9 mouse cellular contexts compared by ENCODE assay signal in the genomic region with DNA sequence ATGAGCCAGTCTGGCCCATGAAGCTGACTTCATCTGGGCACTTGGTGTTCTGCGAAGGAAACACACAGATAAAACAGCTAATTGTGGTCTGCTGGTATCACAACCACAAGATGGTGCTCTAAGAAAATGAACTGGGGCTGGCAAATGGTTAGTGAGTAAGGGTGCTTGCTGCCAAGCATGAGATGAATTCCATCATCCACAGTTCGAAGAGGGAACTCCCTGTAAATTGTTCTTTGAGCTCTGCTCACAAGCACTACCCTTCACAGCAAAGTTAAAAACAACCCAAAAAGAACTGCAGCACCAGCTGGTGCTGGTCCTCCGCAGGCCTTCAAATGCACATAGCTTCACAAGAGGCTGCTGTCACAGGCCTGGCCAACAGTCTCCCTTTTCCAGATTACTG. TPM values are rescaled to one million over a fixed set of nuclear protein-coding genes. Genes with fewer than 3 reads are reported as not detected.
DNase-seq lines count a peak whose midpoint lies in the region; ATAC-seq lines count a peak whose summit lies in the region.
"Had no signal": no experiment of that assay in that cellular context is flagged by ENCODE, and none has a peak within 500 bp of the region (broad histone marks: within the 10 kb centered on the region; RNA-seq: fewer than 3 reads in every experiment).

No protein-coding gene starts in this region.

- peaks cover 69% of the 10 kb centered on the region for H3K36me3 ChIP-seq in midbrain, embryonic 14.5 days (ENCODE audit: control insufficient read depth, insufficient read depth, low read length)
- H3K36me3 ChIP-seq in midbrain, embryonic 11.5 days (ENCODE audit: control insufficient read depth, insufficient read depth, low read length): peaks cover 12% of the 10 kb centered on the region; the same call in 1 of the 2 replicates
- peaks cover 97% of the 10 kb centered on the region for H3K36me3 ChIP-seq in heart, embryonic 13.5 days

- H3K9me3 ChIP-seq in midbrain, embryonic 14.5 days (ENCODE audit: control insufficient read depth, low read length): no peaks in the 10 kb centered on the region
- no peaks in the 10 kb centered on the region for H3K9me3 ChIP-seq in midbrain, embryonic 11.5 days (ENCODE audit: control insufficient read depth, low read length)
- no peaks in the 10 kb centered on the region for H3K9me3 ChIP-seq in heart, embryonic 13.5 days
- H3K9me3 ChIP-seq: embryonic facial prominence, embryonic 15.5 days had no signal

- H3K4me1 ChIP-seq in midbrain, embryonic 14.5 days (ENCODE audit: control insufficient read depth, insufficient read depth, low read length): peaks cover 4% of the 10 kb centered on the region
- peaks cover 19% of the 10 kb centered on the region for H3K4me1 ChIP-seq in midbrain, embryonic 11.5 days (ENCODE audit: control insufficient read depth, insufficient read depth, low read length)
- H3K4me1 ChIP-seq in heart, embryonic 13.5 days: peaks cover 42% of the 10 kb centered on the region

- no peak overlapping the region for H3K9ac ChIP-seq in midbrain, embryonic 14.5 days (replicated peaks; ENCODE audit: low read length)
- no peak overlapping the region for H3K9ac ChIP-seq in midbrain, embryonic 11.5 days (ENCODE audit: low read length)
- H3K9ac ChIP-seq in heart, embryonic 13.5 days: 0 out of 2 replicates have a peak overlapping the region, but pooled peaks have one; percentile 6
- H3K9ac ChIP-seq: embryonic facial prominence, embryonic 15.5 days had no signal

- no peak overlapping the region for H3K4me2 ChIP-seq in midbrain, embryonic 14.5 days (ENCODE audit: low read length)
- no peak overlapping the region for H3K4me2 ChIP-seq in midbrain, embryonic 11.5 days
- H3K4me2 ChIP-seq in heart, embryonic 13.5 days: no peak overlapping the region
- H3K4me2 ChIP-seq: embryonic facial prominence, embryonic 15.5 days had no signal

- no peak for ATAC-seq in midbrain, embryonic 14.5 days (ENCODE audit: low FRiP score, low TSS enrichment)
- no peak for ATAC-seq in midbrain, embryonic 11.5 days (ENCODE audit: low FRiP score)
- ATAC-seq in heart, embryonic 13.5 days (ENCODE audit: extremely low read depth, insufficient number of reproducible peaks, low FRiP score, low TSS enrichment): no peak

- DNase-seq in adrenal gland, adult (ENCODE audit: inconsistent age in 2 of 2, low spot score in 1 of 2): peak; percentile 60 to 84
- no peak for DNase-seq in adrenal gland, postnatal 25 days
- DNase-seq in midbrain, embryonic 14.5 days: peak; percentile 75
- DNase-seq in midbrain, embryonic 11.5 days (ENCODE audit: low spot score, missing footprints): no peak
- DNase-seq in left cerebral cortex, adult 11 months (ENCODE audit: low spot score): peak; percentile 68
- DNase-seq in right cerebral cortex, postnatal 25 days: peak; percentile 57
- no peak for DNase-seq in thymus, postnatal 36 days

- no peaks in the 10 kb centered on the region for H3K27me3 ChIP-seq in midbrain, embryonic 14.5 days (ENCODE audit: control insufficient read depth, insufficient read depth, low read length)
- H3K27me3 ChIP-seq in midbrain, embryonic 11.5 days (ENCODE audit: control insufficient read depth, insufficient read depth, low read length): no peaks in the 10 kb centered on the region
- no peaks in the 10 kb centered on the region for H3K27me3 ChIP-seq in heart, embryonic 13.5 days (replicated peaks)
- H3K27me3 ChIP-seq: embryonic facial prominence, embryonic 15.5 days had no signal

- H3K27ac ChIP-seq in midbrain, embryonic 14.5 days (replicated peaks; ENCODE audit: low read depth, low read length): peak overlapping the region; percentile 32; the same call in 1 of the 2 replicates
- no peak overlapping the region for H3K27ac ChIP-seq in midbrain, embryonic 11.5 days (ENCODE audit: low read depth, low read length)
- peak overlapping the region; percentile 67 for H3K27ac ChIP-seq in heart, embryonic 13.5 days (replicated peaks)
- H3K27ac ChIP-seq: embryonic facial prominence, embryonic 15.5 days had no signal

- no peak overlapping the region for H3K4me3 ChIP-seq in midbrain, embryonic 14.5 days (replicated peaks; ENCODE audit: low read depth, low read length)
- no peak overlapping the region for H3K4me3 ChIP-seq in midbrain, embryonic 11.5 days (ENCODE audit: low read depth, low read length)
- H3K4me3 ChIP-seq in heart, embryonic 13.5 days: no peak overlapping the region
- H3K4me3 ChIP-seq: embryonic facial prominence, embryonic 15.5 days had no signal

- WGBS in midbrain, embryonic 14.5 days: 78% methylated on average over 3 of the region's 3 CpGs
- WGBS in midbrain, embryonic 11.5 days: 83% methylated on average over 3 of the region's 3 CpGs
- WGBS in heart, embryonic 13.5 days: 52% methylated on average over 3 of the region's 3 CpGs

RNA-seq across cellular contexts. Expression of gene Oaz2, which starts 27.8 kb away (rescaled TPM):
- total RNA-seq in adrenal gland, postnatal 25 days (2021): 90.9 and 131 TPM in 2 replicates
- polyA plus RNA-seq in midbrain, embryonic 14.5 days (2014; fragmentation: Nextera tagmentation; extraction: Ambion mirVana): 258 and 300 TPM in 2 replicates
- polyA plus RNA-seq in midbrain, embryonic 11.5 days (2014; fragmentation: Nextera tagmentation; extraction: Ambion mirVana): 199 and 215 TPM in 2 replicates
- 249 and 267 TPM in 2 replicates for polyA plus RNA-seq in heart, embryonic 13.5 days (2015; fragmentation: Nextera tagmentation; extraction: Ambion mirVana)

Comparison
In these comparisons a context has a peak if more than half of its experiments do, and no peak if none do; other contexts are left out.
1. DNase-seq: peak in adrenal gland, adult (2 of 2), midbrain, embryonic 14.5 days (single experiment), left cerebral cortex, adult 11 months (single experiment) and right cerebral cortex, postnatal 25 days (single experiment); none in adrenal gland, postnatal 25 days (single experiment), midbrain, embryonic 11.5 days (single experiment) and thymus, postnatal 36 days (0 of 2).